Mouse (Mus musculus): Measurements from ENCODE around the gene Ucp3.
A peak's percentile ranks its signal among the peaks of the same experiment; 100 is the strongest.
"Not testable (repeated sequence)": the region's sequence is repeated elsewhere in the genome, so short reads cannot be mapped to it uniquely, and the experiment has no call there.

The Ucp3 gene

DNA sequence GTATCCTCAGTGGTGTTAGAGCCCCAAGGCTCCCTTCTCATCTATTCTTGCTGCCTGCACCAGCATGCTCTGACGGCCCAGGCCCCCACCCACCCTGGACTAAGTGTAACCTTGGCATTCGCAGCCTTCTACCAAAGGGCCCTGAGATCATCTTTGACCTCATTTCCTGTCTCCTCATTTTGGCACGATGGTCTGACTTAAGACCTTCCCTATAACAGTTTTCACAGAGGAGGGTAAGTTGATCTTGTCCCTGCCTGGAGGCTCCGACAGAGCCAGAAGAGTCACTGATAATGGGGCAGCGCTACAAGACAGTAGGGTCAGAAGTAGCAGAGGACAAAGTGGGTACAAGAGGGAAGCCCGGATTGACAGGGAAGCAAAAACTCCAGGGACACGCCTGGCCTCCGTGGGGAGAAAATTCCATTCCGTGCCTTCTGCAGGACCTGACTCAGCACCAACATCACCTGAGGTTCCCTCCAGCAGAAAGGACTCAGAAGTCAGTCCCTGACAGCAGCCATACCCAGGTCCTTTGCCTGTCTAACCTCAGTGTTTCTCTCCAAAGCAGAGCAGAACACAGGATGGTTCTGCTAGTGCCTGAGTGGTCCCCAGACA is 1.2 kb downstream of the Ucp3 start:
- no peak for DNase-seq (ENCODE audit: low read depth, low spot score)

DNA sequence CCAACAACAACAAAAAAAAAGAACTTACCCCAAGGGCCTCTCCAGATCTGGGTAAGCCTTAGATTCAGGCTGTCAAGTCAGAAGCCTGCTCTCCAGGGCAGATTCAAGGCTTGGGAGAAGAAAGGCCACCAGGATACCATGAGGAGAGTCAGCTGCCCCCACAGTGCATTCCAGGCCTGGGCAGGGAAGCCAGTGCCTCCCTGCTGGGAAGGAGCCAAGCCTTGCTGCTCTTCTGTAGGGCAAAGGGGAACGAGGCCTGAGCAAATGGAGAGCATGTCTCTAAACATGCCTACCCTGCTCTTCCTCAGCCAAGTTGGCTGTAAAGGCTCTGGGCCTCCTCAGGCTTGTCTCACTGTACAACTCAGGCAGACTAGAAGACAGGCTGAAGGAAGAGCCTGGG is 1.9 kb downstream of the Ucp3 start:
- DNase-seq (ENCODE audit: low read depth, low spot score): no peak

DNA sequence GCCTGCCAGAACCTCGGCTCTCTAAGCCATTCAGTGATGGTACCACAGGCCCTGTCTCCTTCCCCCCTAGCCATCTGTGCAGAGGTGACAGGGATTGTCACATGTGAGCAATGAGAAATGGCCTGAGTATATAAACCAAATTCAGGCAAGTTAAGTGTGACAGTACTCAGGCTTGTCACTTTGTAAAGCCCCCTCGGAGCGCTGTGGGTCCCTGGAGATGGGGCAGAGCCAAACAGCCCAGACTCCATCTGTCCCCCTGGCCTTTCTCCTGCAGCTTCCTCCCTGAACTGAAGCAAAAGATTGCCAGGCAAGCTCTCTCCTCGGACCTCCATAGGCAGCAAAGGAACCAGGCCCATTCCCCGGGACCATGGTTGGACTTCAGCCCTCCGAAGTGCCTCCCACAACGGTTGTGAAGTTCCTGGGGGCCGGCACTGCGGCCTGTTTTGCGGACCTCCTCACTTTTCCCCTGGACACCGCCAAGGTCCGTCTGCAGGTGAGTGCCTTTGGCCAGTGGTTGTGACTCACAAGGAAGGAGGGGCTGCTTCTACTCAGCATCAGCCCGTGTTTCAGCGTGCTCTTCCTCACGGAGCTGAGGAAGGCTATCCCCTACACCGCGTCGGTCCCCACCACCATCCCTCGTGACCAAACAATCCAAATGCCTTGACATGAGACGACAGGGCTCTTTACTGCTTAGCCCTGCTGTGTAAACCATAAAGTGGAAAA is 6.5 kb downstream of the Ucp3 start:
- no peak for DNase-seq (ENCODE audit: low read depth, low spot score)

DNA sequence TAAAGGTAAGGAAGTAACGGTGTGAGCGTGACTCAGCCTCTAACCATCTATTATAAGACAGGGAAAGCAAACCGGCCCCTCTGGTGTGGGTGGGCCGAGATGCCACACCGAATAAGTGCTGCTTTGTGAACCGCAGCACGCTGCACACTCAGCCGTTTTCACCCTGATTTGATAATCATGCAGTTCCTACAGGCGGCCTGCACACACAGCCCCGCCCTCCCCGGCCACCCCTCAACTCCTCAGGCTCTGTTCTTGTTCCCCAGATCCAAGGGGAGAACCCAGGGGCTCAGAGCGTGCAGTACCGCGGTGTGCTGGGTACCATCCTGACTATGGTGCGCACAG is 7.0 kb downstream of the Ucp3 start:
- no peak for DNase-seq (ENCODE audit: low read depth, low spot score)

DNA sequence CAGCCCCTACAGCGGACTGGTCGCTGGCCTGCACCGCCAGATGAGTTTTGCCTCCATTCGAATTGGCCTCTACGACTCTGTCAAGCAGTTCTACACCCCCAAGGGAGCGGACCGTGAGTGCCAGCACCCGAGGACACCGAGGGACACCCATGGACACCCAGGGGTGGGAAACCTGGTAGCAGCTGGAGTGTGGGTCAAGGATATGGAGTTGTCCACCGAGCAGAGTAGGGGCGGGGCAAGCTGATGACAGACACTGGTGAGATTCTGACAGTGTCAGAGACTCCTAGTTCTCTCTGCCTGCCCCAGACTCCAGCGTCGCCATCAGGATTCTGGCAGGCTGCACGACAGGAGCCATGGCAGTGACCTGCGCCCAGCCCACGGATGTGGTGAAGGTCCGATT is 7.4 kb downstream of the Ucp3 start:
- no peak for DNase-seq (ENCODE audit: low read depth, low spot score)

DNA sequence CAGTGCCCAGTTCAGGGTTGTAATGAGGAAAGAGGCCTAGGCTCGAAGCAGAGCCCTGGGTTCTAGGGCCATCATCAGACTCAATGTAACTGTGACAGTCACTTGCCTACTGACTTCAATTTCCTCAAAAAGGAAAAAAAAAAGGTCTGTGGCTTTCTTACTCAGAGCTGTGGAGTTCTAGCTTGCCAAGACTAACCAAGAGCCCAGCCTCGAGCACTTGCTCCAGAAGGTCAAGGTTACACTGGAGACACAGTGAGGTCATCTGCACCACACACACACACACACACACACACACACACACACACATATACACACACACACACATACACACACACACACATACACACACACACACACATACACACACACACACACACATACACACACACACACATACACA is 9.3 kb downstream of the Ucp3 start:
- not testable (repeated sequence) for DNase-seq (ENCODE audit: low read depth, low spot score)

DNA sequence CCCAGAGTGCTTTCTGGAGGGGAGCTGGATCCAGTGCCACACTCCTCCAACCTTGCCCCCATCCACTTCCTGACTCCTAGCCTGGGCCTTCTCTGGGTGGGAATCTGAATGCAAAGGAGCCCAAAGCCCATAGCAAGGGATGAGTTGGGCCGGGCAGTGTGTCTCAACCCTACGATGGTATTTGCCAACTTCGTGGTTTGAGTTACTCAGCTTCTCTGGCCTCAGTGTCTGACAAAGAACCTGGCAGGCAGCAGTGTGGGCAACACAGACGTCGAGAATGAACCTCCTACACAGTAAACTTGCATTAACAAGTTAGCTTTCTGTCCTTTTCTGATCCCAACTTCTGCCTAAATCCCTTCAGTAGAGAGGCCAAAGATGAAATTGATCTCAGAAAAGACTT is 11.7 kb downstream of the Ucp3 start:
- no peak for DNase-seq (ENCODE audit: low read depth, low spot score)

DNA sequence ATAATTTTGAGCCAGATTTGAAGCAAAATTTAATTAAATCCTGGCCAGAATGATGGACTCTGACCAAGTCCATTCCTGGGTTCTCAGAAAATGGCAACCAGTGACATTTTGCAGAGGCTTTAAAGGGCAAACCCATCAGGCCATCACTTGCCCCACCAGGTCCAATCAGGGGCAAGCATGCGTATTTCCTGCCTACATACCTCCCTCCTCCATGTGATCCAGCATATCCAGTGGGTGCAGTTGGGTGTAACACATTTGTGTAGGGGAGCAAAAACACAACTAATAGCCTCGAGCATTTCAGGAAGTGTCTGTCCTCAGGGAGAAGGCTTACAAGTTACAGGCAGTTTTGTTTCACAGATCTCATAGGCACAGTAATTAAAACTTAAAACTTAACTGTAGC is 14.5 kb downstream of the Ucp3 start:
- DNase-seq (ENCODE audit: low read depth, low spot score): no peak

DNA sequence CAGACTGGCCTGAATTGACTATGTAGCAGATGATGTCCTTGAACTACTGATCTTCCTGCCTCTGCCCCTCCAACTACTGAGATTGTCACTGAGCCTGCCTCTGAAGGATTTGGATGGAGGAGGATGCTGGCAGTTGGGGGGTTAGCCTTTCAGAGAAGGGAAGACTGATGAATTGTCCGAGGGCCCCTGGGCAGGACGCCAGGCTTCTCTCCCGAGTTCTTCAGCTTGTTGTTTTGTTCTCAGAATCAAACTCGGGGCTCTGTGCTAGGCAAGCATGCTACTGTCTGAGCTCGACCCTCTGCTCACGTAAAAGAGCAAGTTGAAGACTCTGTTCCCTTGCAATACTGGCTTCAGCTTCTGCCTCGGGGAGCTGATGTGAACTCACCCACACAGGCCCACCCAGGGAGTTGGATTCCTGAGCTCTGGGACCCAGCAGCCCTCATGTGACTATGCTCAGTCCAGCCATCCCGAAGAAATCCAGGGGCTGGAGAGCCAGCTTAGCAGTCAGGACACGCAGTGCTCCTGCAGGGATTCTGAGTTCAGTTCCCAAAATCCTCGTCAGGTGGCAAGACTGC is 15.8 kb downstream of the Ucp3 start:
- DNase-seq (ENCODE audit: low read depth, low spot score): no peak

DNA sequence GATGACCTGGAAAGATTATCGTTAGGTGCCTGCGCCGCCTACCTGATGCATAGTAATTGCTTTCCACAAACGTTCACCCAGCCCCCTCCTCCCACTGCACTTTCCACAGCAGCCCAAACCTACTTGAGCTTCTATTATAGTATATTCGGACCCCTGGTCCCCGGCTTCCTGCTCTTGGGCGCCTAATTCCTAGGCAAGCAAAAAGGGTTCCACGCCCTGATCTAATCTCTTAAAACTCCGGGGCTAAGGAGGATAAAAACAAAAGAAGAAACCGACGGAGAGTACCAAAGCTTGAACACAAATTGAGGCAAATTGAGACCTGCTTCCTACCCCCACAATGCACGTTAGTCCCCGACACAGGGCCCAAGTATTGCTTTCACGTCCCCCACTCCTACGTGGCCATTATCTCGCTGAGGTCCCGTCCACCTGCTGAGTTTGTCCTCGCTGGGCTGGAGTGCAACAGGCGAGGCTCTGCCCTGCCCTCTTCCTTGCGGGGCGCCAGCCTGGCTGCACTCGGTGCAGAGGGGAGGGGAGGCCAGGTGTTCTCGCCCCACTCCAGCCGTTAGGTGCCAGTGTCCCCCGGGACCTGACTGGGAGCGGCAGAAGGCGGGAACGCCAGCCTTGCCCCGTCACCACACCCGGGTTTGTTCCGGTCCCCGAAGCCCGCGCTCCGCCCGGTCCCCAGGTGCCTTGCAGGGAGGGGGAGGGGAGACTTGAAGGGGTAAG is 19.8 kb downstream of the Ucp3 start:
- DNase-seq (ENCODE audit: low read depth, low spot score): no peak

DNA sequence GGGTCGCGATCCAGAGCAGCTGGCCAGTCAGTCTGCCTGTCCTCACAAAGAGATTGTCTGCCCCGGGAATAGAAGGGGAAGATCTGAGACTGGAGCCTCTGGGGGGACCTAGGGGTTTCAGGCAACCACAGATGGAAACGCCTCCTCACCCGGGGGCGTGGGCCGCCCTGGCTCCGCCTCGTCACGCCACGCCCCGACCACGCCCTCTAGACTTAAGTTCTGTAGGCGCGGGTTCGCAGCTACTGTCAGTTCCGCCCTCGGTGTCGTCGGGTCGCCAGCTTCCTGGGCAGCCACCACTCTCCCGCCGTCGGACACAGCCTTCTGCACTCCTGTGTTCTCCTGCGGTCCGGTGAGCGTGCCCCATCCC is 20.3 kb downstream of the Ucp3 start, which contains the start of gene Ucp2:
TSS of gene Ucp2 (plus strand) at position 221 of the 367 bp plus-strand sequence.
- peak; percentile 90 for DNase-seq (ENCODE audit: low read depth, low spot score)

DNA sequence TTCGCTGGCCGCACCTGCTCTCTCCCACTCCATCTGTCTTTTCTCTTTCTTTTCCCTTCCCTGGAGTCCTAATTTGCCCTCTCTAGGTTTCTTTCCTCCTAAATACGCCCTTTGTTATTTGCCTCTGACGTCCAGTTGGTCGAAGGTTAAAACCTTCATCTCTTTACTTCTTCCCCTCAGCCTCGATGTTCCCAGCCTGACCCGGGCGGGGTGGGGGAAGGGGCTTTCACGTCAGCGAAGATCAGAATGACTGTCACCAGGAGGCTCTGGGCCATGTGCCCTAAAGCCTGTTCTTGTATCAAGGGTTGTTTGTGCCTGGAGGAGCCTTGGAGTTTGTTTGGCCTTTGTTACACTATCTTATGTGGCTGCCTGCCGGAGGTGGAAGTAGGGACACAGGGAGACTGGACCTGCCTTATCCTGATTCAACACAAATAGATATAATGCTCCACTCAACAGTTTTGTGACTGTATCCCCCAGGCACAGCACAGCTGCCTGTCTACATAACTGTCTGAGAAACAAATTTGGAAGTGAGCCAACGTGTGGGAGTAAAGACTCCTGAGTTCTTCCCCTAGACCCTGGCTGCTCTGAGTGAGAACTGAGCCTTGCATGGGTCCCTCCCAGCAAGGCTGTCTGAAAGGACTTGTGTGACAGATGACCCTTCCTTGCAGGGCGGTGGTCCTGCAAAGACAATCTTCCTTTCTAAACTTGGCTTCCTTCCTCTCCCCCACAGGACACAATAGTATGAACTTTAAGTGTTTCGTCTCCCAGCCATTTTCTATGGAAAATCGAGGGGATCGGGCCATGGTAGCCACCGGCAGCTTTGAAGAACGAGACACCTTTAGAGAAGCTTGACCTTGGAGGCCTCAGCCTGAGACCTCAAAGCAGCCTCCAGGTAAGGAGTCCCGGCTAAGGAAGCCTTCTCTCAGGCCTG is 21.0 kb downstream of the Ucp3 start:
- no peak for DNase-seq (ENCODE audit: low read depth, low spot score)

DNA sequence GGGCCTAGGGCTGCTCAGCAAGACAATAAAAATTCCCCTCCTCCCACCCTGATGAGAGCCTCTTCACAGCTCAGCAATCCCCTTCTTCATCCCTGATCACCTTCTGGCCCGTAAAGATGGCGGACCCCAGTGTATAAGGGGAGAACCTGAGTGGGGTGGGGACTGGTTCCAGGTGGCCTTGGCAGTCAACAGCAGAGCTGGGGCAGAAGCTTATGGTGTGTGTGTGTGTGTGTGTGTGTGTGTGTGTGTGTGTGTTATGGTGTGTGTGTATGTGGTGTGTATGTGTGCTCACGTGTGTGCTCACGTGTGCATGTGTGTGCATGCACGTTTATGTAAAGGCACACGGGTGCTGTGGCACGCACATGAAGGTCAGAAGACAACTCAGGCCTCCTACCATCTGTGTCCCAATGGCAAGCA is 21.6 kb downstream of the Ucp3 start:
- DNase-seq (ENCODE audit: low read depth, low spot score): no peak

DNA sequence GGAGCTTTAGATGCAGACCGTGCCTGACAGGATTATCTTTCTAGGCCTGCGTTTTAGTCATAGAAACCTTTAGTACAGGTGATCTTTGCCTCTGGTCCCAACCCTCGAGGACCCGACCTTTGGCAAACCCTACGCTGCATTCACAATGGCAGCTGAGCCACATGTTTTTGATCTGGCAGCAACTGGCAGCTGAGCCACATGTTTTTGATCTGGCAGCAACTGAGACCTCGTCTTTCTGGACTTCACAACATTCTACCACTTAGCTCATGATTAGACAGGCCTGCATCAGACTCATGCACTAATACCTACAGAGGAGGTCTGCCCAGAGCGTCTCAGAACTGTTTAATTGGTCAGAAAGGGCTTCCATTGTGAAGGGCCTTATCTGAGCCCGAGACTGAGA is 22.3 kb downstream of the Ucp3 start:
- no peak for DNase-seq (ENCODE audit: low read depth, low spot score)

DNA sequence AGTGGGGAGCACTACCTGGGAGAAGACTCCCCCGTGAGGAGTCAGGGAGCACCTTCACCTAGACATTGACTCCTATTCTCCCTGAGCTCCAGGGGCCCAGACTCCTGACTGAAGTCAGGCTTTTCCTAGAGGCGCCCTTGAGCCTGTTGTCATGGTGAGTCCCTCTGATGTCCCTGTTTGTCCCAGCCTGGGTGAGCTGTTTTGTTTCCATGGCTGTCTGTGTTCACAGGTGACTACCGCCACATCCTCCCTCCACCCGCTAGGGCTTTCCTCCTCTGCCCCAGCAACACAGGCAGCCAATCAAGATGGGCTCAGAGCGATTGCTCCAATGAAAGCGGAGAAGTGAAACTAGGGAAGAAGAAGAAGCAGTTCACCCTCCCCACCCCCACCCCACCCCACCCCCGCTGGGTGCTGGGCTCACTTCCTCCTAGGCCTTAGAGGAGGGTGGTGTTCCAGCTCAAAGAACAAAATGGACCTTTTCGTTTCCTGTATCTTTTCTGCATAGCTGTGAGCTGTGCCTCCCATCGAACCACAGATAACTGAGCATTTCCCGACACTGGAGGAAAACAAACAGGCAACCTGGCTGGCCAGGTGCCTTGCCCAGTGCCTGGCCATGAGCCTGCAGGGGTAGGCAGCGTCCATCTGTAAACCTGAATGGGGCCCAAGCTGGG is 22.9 kb downstream of the Ucp3 start:
- no peak for DNase-seq (ENCODE audit: low read depth, low spot score)

DNA sequence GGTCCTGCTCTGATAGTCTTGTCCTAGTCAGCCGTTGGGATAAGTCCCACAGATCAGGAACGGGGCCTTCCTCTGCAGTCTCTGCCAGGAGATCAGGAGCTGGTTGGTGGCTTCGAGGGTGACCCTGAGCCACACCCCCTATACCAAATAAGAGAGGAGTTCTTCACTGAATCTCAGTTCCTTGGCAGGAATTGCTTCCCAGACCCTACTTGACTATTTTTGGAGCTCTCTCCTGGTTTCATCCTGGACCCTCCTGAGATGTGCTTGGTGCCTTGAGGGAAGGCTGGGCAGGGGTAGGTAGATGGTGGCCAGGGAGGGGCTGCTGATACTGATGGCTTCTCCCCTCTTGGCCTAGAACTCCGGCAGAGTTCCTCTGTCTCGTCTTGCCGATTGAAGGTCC is 23.6 kb downstream of the Ucp3 start:
- DNase-seq (ENCODE audit: low read depth, low spot score): no peak

DNA sequence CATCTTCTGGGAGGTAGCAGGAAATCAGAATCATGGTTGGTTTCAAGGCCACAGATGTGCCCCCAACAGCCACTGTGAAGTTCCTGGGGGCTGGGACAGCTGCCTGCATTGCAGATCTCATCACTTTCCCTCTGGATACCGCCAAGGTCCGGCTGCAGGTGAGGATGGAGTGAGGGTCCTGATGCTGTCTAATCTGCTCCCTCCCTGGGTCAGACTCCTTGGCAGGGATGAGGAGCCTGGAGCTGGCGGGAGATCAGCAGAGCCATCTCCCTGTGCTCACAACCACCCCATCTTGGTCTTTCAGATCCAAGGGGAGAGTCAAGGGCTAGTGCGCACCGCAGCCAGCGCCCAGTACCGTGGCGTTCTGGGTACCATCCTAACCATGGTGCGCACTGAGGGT is 24.0 kb downstream of the Ucp3 start:
- no peak for DNase-seq (ENCODE audit: low read depth, low spot score)

DNA sequence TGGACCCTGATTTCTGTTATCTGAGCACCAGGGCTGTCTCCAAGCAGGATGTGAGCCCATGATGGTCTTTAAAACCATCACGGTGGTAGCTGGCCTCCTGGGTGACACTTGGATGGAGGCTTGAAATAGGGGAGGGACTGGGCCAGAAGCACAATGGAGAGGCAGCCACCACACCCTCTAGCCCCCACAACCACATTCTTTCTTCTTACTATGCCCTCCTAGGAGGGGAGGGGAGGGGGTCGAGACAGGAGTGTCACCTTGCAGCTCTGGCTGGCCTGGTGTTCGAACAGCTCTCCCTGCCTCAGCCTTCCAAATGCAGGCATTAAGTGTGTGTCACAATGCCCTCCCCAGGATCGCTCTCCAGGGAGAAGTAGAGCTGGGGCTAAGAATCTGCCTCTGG is 24.6 kb downstream of the Ucp3 start:
- no peak for DNase-seq (ENCODE audit: low read depth, low spot score)

DNA sequence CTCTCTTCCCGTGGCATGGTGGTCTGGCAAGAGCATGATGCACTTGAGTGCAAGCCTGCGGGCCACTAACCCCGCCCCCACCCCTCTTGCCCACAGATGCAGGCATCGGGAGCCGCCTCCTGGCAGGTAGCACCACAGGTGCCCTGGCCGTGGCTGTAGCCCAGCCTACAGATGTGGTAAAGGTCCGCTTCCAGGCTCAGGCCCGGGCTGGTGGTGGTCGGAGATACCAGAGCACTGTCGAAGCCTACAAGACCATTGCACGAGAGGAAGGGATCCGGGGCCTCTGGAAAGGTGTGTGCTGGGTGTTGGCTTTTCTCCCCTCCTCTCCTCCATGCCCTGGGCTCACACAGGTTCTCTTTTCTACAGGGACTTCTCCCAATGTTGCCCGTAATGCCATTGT is 25.2 kb downstream of the Ucp3 start:
- DNase-seq (ENCODE audit: low read depth, low spot score): no peak

DNA sequence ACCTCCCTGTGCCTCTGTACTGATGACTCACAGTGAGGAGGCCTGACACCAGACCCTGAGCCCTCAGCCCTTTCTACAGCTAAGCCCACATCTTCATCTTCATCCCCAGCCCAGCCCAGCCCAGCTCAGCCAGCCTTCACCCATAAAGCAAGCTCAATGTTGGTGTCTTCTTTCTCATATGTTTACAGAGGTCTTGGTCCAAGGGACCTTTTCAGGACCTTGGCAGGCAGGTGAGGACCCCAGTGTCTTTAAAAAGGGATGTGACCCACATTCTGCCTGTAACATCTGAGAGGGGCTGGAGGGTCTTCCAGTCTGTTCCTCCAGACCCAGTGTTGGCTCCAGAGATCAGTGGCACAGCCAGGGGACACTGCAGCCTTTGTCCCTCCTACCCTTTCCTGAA is 26.7 kb downstream of the Ucp3 start:
- DNase-seq (ENCODE audit: low read depth, low spot score): no peak

All from c-Kit-negative CD71-positive TER-119-positive erythroid progenitor cells, embryonic 14.5 days (primary cell).